Mouse (Mus musculus): ENCODE results near the gene Crct1. TPM values are rescaled to one million over a fixed set of nuclear protein-coding genes. Genes with fewer than 3 reads are reported as not detected.
A peak's percentile ranks its signal among the peaks of the same experiment; 100 is the strongest.

Gene Crct1
- total and polyA plus RNA-seq, 2 experiments from 2014 or later: not detected

DNA sequence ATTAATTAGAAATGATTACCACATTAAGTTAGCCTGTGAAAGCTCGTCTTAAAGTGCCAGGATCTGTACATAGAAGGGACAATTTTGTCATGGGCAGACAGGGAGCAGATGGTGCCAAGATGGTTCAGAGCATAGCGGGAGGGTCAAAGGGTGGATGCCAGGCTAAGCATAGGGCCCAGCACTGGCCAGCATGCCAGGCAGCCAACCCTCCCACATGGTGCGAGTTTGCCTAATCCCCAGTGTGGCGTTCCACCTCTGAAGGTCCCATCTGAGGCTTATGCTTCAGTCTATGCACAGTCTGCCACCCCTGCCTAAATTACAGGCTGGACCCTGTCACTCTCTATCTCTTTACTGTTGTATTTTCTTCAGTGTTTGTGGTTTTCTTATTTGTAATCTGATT, 12.6 kb downstream of the Crct1 start:
- DNase-seq (ENCODE audit: low spot score) (no peak), ATAC-seq (ENCODE audit: insufficient read depth, low read depth) (no peak)
- Histone ChIP-seq H3K4me2 (ENCODE audit: low read depth, low read length) (no peak overlapping the region), H3K4me3 (ENCODE audit: low read depth, low read length) (no peak overlapping the region), H3K4me1 (ENCODE audit: control insufficient read depth, insufficient read depth) (no peaks in the 10 kb centered on the region), H3K36me3 (replicated peaks; ENCODE audit: control insufficient read depth, insufficient read depth, low read length) (no peaks in the 10 kb centered on the region), H3K9me3 (replicated peaks; ENCODE audit: control insufficient read depth, low read length) (no peaks in the 10 kb centered on the region), H3K27me3 (ENCODE audit: control insufficient read depth, insufficient read depth, low read length) (no peaks in the 10 kb centered on the region), H3K27ac (ENCODE audit: low read depth) (no peak overlapping the region), H3K9ac (replicated peaks; ENCODE audit: low read depth, low read length) (no peak overlapping the region)
- WGBS: 58% methylated on average over 4 of the region's 4 CpGs
- TF ChIP-seq EP300 (IDR thresholded peaks at IDR 0.05; ENCODE audit: low read depth) (no peak), CTCF (IDR thresholded peaks at IDR 0.05; ENCODE audit: low read depth) (no peak)

DNA sequence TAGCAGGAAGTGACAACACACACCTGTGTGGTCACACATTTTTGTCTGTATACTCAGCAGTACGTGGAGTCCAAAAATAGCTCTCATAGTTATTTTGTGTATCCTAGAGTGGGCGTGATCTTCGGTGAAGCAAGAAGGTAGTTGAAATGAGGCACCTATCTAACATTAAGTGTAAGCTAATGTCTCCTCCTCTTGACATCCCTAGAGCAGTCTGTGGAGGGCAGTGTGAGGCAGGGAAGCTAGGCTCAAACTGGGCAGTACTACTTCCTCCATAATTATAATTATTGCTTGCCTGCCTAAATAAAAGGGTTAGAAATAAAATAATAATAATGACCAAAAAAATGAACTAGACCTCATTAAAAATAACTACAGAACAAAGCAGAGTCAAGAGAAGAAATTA, 14.9 kb downstream of the Crct1 start:
- Histone ChIP-seq H3K4me1 (ENCODE audit: control insufficient read depth, insufficient read depth) (no peaks in the 10 kb centered on the region), H3K27me3 (ENCODE audit: control insufficient read depth, insufficient read depth, low read length) (no peaks in the 10 kb centered on the region), H3K9ac (replicated peaks; ENCODE audit: low read depth, low read length) (no peak overlapping the region), H3K9me3 (replicated peaks; ENCODE audit: control insufficient read depth, low read length) (no peaks in the 10 kb centered on the region), H3K4me3 (ENCODE audit: low read depth, low read length) (no peak overlapping the region), H3K36me3 (replicated peaks; ENCODE audit: control insufficient read depth, insufficient read depth, low read length) (no peaks in the 10 kb centered on the region), H3K4me2 (ENCODE audit: low read depth, low read length) (no peak overlapping the region), H3K27ac (ENCODE audit: low read depth) (no peak overlapping the region)
- DNase-seq (ENCODE audit: low spot score): no peak
- TF ChIP-seq EP300 (IDR thresholded peaks at IDR 0.05; ENCODE audit: low read depth) (no peak), CTCF (IDR thresholded peaks at IDR 0.05; ENCODE audit: low read depth) (no peak)
- WGBS: 54% methylated on average over 3 of the region's 3 CpGs
- no peak for ATAC-seq (ENCODE audit: insufficient read depth, low read depth)

DNA sequence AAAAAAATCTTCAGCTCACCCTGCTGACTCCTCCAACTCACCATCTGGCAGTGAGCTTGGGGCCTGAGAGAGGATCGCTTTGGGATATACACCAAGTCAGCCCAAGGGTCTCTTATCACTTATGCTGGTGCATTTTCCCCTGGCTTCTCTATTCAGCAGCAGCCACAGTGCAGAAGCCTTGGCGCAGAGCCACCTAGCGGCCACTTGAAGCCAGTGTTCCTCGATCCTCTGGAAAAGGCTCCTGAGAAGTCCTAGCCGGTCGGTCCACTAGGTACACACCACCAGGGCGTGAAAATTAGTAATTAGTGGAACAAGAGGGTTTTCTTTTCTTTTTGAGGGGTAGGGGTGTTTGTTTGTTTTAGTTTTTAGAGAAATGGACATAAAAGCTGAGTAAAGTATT, 16.8 kb downstream of the Crct1 start:
- ATAC-seq (ENCODE audit: insufficient read depth, low read depth): peak; percentile 49; the same call in 1 of the 2 replicates
- Histone ChIP-seq H3K4me2 (ENCODE audit: low read depth, low read length) (no peak overlapping the region), H3K4me3 (ENCODE audit: low read depth, low read length) (no peak overlapping the region), H3K27ac (ENCODE audit: low read depth) (no peak overlapping the region), H3K4me1 (ENCODE audit: control insufficient read depth, insufficient read depth) (no peaks in the 10 kb centered on the region), H3K9me3 (replicated peaks; ENCODE audit: control insufficient read depth, low read length) (no peaks in the 10 kb centered on the region), H3K9ac (replicated peaks; ENCODE audit: low read depth, low read length) (no peak overlapping the region), H3K36me3 (replicated peaks; ENCODE audit: control insufficient read depth, insufficient read depth, low read length) (no peaks in the 10 kb centered on the region), H3K27me3 (ENCODE audit: control insufficient read depth, insufficient read depth, low read length) (no peaks in the 10 kb centered on the region)
- DNase-seq (ENCODE audit: low spot score): peak; percentile 65
- TF ChIP-seq EP300 (IDR thresholded peaks at IDR 0.05; ENCODE audit: low read depth) (no peak), CTCF (IDR thresholded peaks at IDR 0.05; ENCODE audit: low read depth) (peak; percentile 77)
- WGBS: under 1% methylated on average over 7 of the region's 7 CpGs

DNA sequence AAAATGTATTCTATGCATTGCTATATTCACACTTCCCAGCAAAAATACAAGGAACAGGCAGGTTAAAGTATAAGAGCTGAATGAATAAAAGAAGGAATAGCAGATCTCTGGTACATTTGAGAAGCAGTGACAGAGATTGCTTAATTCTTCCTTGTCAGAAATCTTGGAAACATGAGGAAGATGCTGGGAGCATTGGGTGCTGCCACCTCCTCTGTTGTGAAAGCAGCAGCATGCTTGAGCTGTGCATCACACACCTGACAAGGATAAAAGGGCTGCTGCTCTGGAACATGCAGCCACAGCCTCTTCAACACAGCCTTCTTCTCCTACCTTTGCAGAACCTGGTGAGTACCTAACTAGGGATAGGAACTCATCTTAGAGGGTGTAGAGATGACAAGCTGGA, 23.6 kb downstream of the Crct1 start, which contains the start of gene Lce3f:
TSS of gene Lce3f (plus strand) at position 301 of the 400 bp plus-strand sequence.
- H3K36me3 ChIP-seq (replicated peaks; ENCODE audit: control insufficient read depth, insufficient read depth, low read length): no peaks in the 10 kb centered on the region
- DNase-seq (ENCODE audit: low spot score): no peak
- no peak within 1 kb of the TSS for H3K27ac ChIP-seq (ENCODE audit: low read depth)
- ATAC-seq (ENCODE audit: insufficient read depth, low read depth): no peak
- H3K4me3 ChIP-seq (ENCODE audit: low read depth, low read length): no peak within 1 kb of the TSS
- no peak within 1 kb of the TSS for H3K4me2 ChIP-seq (ENCODE audit: low read depth, low read length)
- no peaks in the 10 kb centered on the region for H3K27me3 ChIP-seq (ENCODE audit: control insufficient read depth, insufficient read depth, low read length)
- H3K4me1 ChIP-seq (ENCODE audit: control insufficient read depth, insufficient read depth): no peaks in the 10 kb centered on the region
- TF ChIP-seq CTCF (IDR thresholded peaks at IDR 0.05; ENCODE audit: low read depth) (no peak), EP300 (IDR thresholded peaks at IDR 0.05; ENCODE audit: low read depth) (no peak)
- H3K9ac ChIP-seq (replicated peaks; ENCODE audit: low read depth, low read length): no peak within 1 kb of the TSS
- no peaks in the 10 kb centered on the region for H3K9me3 ChIP-seq (replicated peaks; ENCODE audit: control insufficient read depth, low read length)

DNA sequence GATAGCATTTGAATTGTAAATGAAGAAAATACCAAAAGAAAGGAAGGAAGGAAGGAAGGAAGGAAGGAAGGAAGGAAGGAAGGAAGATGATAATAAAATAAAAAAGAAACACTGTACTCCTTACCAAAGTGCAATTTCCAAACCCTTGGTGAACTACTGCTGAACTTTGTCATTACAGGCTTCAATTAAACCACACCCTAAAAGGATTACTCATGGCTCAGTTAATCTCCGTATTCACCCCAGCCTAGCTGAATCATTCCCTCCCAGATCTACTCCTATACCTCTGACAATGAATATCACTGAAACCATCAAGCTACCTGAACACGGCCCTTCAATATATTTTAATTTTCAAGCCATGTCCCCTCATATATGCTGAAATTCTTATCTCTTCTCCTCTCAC, 37.0 kb downstream of the Crct1 start:
- Histone ChIP-seq H3K9ac (replicated peaks; ENCODE audit: low read depth, low read length) (no peak overlapping the region), H3K27ac (ENCODE audit: low read depth) (no peak overlapping the region), H3K4me2 (ENCODE audit: low read depth, low read length) (no peak overlapping the region), H3K36me3 (replicated peaks; ENCODE audit: control insufficient read depth, insufficient read depth, low read length) (no peaks in the 10 kb centered on the region), H3K27me3 (ENCODE audit: control insufficient read depth, insufficient read depth, low read length) (no peaks in the 10 kb centered on the region), H3K4me3 (ENCODE audit: low read depth, low read length) (no peak overlapping the region), H3K9me3 (replicated peaks; ENCODE audit: control insufficient read depth, low read length) (no peaks in the 10 kb centered on the region), H3K4me1 (ENCODE audit: control insufficient read depth, insufficient read depth) (no peaks in the 10 kb centered on the region)
- ATAC-seq (ENCODE audit: insufficient read depth, low read depth) (no peak), DNase-seq (ENCODE audit: low spot score) (no peak)
- no peak for TF ChIP-seq CTCF (IDR thresholded peaks at IDR 0.05; ENCODE audit: low read depth)
- TF ChIP-seq EP300 (IDR thresholded peaks at IDR 0.05; ENCODE audit: low read depth): no peak
- 69% methylated on average over 2 of the region's 2 CpGs for WGBS

DNA sequence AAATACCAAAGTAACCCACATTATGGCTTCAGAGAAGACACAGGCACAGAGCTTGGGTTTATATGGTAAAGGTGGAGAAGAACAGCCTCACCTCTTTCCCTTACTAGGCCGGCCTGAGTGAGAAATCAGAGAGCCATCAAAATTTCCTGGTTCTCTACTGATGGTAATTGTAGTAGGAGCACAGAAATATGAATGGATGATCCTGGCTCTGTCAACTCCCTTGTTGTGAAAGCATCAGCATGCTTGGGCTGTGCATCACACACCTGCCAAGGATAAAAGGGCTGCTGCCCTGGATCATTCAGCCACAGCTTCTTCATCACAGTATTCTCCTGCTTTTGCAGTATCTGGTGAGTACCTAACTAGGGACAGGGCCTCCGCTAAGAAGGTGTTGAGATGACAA, 48.7 kb downstream of the Crct1 start, which contains the start of gene Lce3e:
TSS of gene Lce3e (plus strand) at position 301 of the 400 bp plus-strand sequence.
- Histone ChIP-seq H3K27ac (ENCODE audit: low read depth) (no peak within 1 kb of the TSS), H3K9ac (replicated peaks; ENCODE audit: low read depth, low read length) (no peak within 1 kb of the TSS), H3K9me3 (replicated peaks; ENCODE audit: control insufficient read depth, low read length) (no peaks in the 10 kb centered on the region), H3K4me1 (ENCODE audit: control insufficient read depth, insufficient read depth) (no peaks in the 10 kb centered on the region), H3K4me2 (ENCODE audit: low read depth, low read length) (no peak within 1 kb of the TSS), H3K36me3 (replicated peaks; ENCODE audit: control insufficient read depth, insufficient read depth, low read length) (no peaks in the 10 kb centered on the region), H3K27me3 (ENCODE audit: control insufficient read depth, insufficient read depth, low read length) (no peaks in the 10 kb centered on the region), H3K4me3 (ENCODE audit: low read depth, low read length) (no peak within 1 kb of the TSS)
- no peak for ATAC-seq (ENCODE audit: insufficient read depth, low read depth)
- 78% methylated on average over 2 of the region's 2 CpGs for WGBS
- no peak for DNase-seq (ENCODE audit: low spot score)
- TF ChIP-seq EP300 (IDR thresholded peaks at IDR 0.05; ENCODE audit: low read depth) (no peak), CTCF (IDR thresholded peaks at IDR 0.05; ENCODE audit: low read depth) (no peak)

Other genes with a start within 250 kb of the Crct1 start
- gene Lce1i, start 236.8 kb downstream of the Crct1 start, total RNA-seq (2014; rRNA removed; ENCODE audit: low replicate concordance): not detected in 2 replicates
- gene Lce1i, start 236.8 kb downstream of the Crct1 start, polyA plus RNA-seq (2015; fragmentation: Nextera tagmentation; extraction: Ambion mirVana): not detected in 2 replicates
- gene Lce1j, start 225.2 kb downstream of the Crct1 start, total RNA-seq (2014; rRNA removed; ENCODE audit: low replicate concordance): not detected in 2 replicates
- not detected in 2 replicates for gene Lce1j, start 225.2 kb downstream of the Crct1 start, polyA plus RNA-seq (2015; fragmentation: Nextera tagmentation; extraction: Ambion mirVana)
- not detected in 2 replicates for gene Lce1k, start 207.8 kb downstream of the Crct1 start, total RNA-seq (2014; rRNA removed; ENCODE audit: low replicate concordance)
- gene Lce1k, start 207.8 kb downstream of the Crct1 start, polyA plus RNA-seq (2015; fragmentation: Nextera tagmentation; extraction: Ambion mirVana): not detected in 2 replicates
- not detected in 2 replicates for gene Kprp, start 188.4 kb downstream of the Crct1 start, total RNA-seq (2014; rRNA removed; ENCODE audit: low replicate concordance)
- not detected in 2 replicates for gene Kprp, start 188.4 kb downstream of the Crct1 start, polyA plus RNA-seq (2015; fragmentation: Nextera tagmentation; extraction: Ambion mirVana)
- gene Lce1l, start 164.4 kb downstream of the Crct1 start, total RNA-seq (2014; rRNA removed; ENCODE audit: low replicate concordance): not detected in 2 replicates
- gene Lce1l, start 164.4 kb downstream of the Crct1 start, polyA plus RNA-seq (2015; fragmentation: Nextera tagmentation; extraction: Ambion mirVana): not detected in 2 replicates
- gene 2310050C09Rik, start 145.5 kb downstream of the Crct1 start, total RNA-seq (2014; rRNA removed; ENCODE audit: low replicate concordance): not detected in 2 replicates
- gene 2310050C09Rik, start 145.5 kb downstream of the Crct1 start, polyA plus RNA-seq (2015; fragmentation: Nextera tagmentation; extraction: Ambion mirVana): not detected in 2 replicates
- gene Lce3a, start 89.5 kb downstream of the Crct1 start, total RNA-seq (2014; rRNA removed; ENCODE audit: low replicate concordance): not detected in 2 replicates
- gene Lce3a, start 89.5 kb downstream of the Crct1 start, polyA plus RNA-seq (2015; fragmentation: Nextera tagmentation; extraction: Ambion mirVana): not detected in 2 replicates
- not detected in 2 replicates for gene Lce3b, start 82.7 kb downstream of the Crct1 start, total RNA-seq (2014; rRNA removed; ENCODE audit: low replicate concordance)
- not detected in 2 replicates for gene Lce3b, start 82.7 kb downstream of the Crct1 start, polyA plus RNA-seq (2015; fragmentation: Nextera tagmentation; extraction: Ambion mirVana)
- gene Lce3c, start 71.2 kb downstream of the Crct1 start, total RNA-seq (2014; rRNA removed; ENCODE audit: low replicate concordance): not detected in 2 replicates
- gene Lce3c, start 71.2 kb downstream of the Crct1 start, polyA plus RNA-seq (2015; fragmentation: Nextera tagmentation; extraction: Ambion mirVana): not detected in 2 replicates
- gene Lce3d, start 58.3 kb downstream of the Crct1 start, total RNA-seq (2014; rRNA removed; ENCODE audit: low replicate concordance): not detected in 2 replicates
- not detected in 2 replicates for gene Lce3d, start 58.3 kb downstream of the Crct1 start, polyA plus RNA-seq (2015; fragmentation: Nextera tagmentation; extraction: Ambion mirVana)
- not detected in 2 replicates for gene Lce3e, start 48.6 kb downstream of the Crct1 start, total RNA-seq (2014; rRNA removed; ENCODE audit: low replicate concordance)
- gene Lce3e, start 48.6 kb downstream of the Crct1 start, polyA plus RNA-seq (2015; fragmentation: Nextera tagmentation; extraction: Ambion mirVana): not detected in 2 replicates
- gene Lce3f, start 23.5 kb downstream of the Crct1 start, total RNA-seq (2014; rRNA removed; ENCODE audit: low replicate concordance): not detected in 2 replicates
- gene Lce3f, start 23.5 kb downstream of the Crct1 start, polyA plus RNA-seq (2015; fragmentation: Nextera tagmentation; extraction: Ambion mirVana): not detected in 2 replicates
- gene Lce1m, start 3.4 kb upstream of the Crct1 start, total RNA-seq (2014; rRNA removed; ENCODE audit: low replicate concordance): not detected in 2 replicates
- not detected in 2 replicates for gene Lce1m, start 3.4 kb upstream of the Crct1 start, polyA plus RNA-seq (2015; fragmentation: Nextera tagmentation; extraction: Ambion mirVana)
- gene Gm4858, start 53.1 kb upstream of the Crct1 start, total RNA-seq (2014; rRNA removed; ENCODE audit: low replicate concordance): not detected in 2 replicates
- gene Gm4858, start 53.1 kb upstream of the Crct1 start, polyA plus RNA-seq (2015; fragmentation: Nextera tagmentation; extraction: Ambion mirVana): not detected in 2 replicates
- not detected in 2 replicates for gene Crnn, start 129.1 kb upstream of the Crct1 start, total RNA-seq (2014; rRNA removed; ENCODE audit: low replicate concordance)
- gene Crnn, start 129.1 kb upstream of the Crct1 start, polyA plus RNA-seq (2015; fragmentation: Nextera tagmentation; extraction: Ambion mirVana): not detected in 2 replicates
- not detected in 2 replicates for gene Flg2, start 181.6 kb upstream of the Crct1 start, total RNA-seq (2014; rRNA removed; ENCODE audit: low replicate concordance)
- gene Flg2, start 181.6 kb upstream of the Crct1 start, polyA plus RNA-seq (2015; fragmentation: Nextera tagmentation; extraction: Ambion mirVana): not detected in 2 replicates

Data from heart, postnatal 0 days (tissue).